Mouse (Mus musculus): ENCODE results near the gene Ttll11.

Gene Ttll11

DNA sequence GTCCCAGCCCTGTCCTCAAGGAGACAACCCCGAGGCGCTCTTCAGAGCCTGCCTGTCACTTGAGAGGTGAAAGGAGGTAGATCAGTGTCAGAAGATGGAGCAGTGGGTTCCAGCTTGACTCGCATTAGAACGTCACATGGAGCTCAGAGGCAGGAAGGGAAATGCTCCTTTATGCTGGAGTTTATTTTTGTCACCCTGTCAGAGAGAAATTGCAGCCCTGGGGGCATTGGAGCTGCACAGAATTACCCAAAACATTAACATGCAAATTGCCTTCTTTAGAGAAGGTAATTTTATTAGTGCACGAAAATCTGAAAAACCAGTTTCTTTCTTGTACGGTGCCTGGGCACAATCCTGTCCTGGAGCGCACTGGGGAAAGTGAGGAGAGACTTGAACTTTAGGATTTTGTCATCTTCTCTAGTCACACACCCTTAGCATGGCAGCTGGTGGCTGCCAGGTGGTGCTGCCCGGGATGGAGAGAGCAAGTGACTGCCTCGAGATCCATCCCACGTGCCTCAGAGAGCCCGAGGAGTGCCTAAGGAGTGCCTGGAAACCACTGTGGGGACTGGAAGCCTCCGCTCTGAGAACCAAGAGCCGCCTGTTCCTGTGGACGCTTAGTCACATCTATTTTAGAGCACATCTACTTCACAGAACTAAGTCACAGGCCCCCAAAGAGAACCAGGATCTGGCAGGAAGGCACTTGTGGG, 211.7 kb downstream of the Ttll11 start:
- no peak for DNase-seq (ENCODE audit: low spot score in 2 of 2)

DNA sequence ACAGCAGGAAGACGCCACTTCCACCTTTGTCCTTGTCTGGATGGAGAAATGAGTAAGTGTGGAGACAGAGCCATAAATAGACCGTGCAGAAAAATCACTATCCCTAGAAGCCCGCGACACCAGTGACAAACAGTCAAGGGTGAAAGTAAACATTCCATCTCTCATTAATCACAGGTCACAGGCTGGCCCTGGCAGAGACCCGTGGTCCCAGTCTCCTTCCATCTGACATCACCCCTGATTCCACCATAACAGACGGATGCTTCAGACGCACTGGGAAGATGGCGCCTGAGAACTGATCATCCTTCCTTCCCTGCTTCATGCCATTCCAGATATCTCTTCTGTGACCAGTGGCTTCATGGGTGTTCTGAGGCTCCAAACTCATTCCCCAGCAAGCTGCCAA, 215.4 kb downstream of the Ttll11 start:
- DNase-seq (ENCODE audit: low spot score in 2 of 2), result no peak

DNA sequence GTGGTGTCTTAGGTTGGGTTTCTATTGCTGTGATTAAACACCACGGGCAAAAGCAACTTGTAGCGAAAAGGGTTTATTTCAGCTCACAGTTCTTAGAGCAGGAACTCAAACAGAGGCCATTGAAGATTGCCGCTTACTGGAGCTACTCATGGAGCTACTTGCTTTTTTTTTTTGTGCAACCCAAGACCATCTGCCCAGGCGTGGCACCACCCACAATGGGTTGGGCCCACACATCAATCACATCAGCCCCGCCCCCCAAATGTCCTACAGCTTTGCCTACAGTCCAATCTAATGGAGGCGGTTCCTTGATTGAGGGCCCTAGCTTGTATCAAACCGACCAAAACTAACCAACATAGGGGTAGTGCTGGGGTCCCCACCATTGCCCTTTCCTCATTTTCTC, 215.9 kb downstream of the Ttll11 start:
- DNase-seq (ENCODE audit: low spot score in 2 of 2), result no peak

DNA sequence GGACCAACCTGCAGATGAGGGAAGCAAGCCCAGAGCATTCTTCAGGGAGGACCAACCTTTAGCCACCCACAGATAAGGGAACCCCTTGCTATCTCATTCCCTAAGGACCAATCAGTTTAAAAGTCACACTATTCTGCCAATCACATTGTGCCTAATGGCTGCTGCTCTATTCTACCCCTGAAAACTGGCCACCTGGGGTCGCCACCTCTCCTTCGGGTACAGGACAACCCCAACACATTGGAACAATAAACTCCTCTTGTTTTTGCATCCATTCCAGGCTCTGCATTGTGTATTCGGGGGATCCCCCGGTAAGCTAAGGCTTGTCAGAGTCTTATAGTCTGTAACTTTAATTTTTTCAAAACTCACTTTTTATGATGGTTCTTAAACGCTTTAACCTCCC, 218.3 kb downstream of the Ttll11 start:
- DNase-seq (ENCODE audit: low spot score in 2 of 2), result no peak

DNA sequence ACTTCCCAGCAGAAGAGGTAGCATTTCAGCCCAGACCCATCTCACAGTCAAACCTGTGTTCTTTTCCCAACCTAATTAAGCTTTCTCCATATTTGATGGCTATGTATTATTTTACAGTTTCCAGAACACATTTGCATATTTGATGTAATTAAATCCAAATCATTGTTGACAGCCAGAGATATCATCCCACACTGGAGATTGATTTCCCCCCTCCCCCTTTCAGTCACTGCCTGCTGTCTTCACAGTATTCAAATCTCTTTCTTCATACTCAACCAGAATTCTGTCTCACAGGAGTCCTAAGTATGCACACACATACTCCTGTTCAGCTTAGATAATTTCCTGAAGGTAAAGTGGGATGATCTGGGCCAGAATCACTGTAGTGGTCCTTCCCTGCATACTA, 218.8 kb downstream of the Ttll11 start:
- DNase-seq (ENCODE audit: low spot score in 2 of 2), result no peak

DNA sequence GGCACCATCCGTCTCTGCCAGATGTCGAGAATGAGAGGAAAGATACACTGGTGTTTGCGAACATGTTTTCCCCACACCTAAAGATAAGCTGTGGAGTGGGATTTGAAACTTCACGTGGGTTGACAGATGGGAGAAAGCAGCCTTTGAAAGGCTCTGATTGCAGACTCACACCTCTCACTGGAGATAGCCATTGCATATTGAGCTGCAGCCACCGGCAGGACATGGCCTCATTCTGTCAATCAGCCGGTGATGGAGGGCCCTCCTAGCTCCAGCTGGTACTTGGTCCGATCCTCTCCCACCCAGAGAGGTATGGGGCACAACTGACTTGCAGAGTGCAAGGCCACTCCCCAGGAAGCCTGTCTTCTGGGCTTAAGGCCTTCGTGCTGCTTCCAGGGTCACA, 219.4 kb downstream of the Ttll11 start:
- DNase-seq (ENCODE audit: low spot score in 2 of 2), result no peak

DNA sequence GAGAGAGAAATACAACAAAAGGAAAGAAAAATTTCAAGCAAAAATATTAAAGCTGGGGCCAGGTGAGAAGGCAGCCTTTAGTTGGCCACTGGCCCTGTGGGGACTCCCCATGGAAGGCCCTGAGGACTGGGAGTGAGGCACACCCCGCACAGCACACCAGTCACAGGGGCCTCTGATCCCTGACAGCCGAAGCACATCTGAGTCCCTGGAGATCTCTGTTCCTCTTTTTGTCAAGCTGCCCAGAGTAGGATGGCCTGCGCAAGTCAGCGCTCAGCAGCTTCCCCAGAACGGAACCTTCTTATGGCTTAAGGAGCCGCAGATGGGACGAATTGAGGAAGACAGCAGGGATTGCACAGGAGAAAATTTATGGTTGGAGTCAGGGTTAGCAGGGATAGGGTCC, 223.2 kb downstream of the Ttll11 start:
- DNase-seq (ENCODE audit: low spot score in 2 of 2), result no peak

DNA sequence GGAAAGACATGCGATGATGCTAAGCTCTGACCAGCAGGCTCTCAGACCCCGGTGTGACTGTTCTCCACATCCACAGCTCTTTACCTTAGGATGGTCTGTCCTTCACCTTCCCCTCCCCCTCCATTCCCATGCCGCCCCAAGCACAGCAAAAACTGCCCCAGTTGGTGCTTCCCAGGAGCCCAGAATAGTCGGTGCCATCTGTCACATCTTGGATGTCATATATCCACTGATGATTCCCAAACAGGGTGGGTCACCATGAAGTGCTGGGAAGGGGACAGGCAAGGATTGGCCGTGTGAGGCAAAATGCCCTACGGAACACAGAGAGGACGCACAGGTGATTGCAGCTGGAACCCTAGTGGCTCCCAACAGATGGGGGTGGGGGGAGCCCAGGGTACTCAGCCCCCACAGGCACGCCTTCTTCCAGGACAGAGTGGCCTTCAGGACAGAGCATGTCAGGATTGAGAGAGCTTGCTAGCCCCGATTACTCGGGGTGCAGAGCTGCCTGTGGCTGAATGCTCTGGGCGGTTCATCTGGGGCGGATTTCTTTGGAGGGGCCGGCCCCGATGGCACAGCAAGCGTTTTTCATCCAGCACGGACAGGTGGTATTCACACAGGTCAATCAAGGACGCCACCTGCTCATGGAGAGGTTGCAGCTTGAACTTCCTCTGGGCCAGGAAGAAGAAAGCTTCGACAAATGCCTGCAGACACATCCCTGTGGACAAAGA, 227.8 kb downstream of the Ttll11 start:
- no peak for DNase-seq (ENCODE audit: low spot score in 2 of 2)

DNA sequence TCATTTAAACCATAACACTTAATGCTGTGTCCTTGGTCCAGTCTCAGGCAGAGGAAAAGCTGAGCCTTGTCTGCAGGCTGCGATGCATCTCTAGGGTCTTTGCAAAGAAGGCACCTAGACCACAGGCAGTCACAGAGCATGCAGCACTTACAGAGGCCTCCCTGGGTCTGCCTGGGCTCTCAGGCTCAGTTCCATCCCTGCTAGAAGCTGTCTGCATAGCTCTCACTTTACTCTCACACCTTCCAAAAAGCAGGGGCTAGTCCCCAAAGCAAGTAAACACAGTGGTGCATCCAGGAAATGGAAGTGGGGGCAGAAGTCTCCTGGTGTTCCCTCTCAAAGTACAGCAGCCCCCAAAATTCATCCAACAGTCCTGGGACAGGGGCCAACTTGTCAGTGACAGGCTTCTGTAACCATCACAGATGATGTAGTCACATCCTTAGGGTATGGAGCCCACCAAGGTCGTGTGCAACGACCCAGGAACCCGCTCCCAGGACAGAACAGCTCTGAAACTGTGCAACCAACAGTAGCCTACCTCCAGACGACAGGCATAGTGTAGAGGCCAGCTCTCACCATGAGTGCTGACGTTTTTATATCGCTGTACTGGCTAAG, 229.1 kb downstream of the Ttll11 start:
- DNase-seq (ENCODE audit: low spot score in 2 of 2), result no peak

DNA sequence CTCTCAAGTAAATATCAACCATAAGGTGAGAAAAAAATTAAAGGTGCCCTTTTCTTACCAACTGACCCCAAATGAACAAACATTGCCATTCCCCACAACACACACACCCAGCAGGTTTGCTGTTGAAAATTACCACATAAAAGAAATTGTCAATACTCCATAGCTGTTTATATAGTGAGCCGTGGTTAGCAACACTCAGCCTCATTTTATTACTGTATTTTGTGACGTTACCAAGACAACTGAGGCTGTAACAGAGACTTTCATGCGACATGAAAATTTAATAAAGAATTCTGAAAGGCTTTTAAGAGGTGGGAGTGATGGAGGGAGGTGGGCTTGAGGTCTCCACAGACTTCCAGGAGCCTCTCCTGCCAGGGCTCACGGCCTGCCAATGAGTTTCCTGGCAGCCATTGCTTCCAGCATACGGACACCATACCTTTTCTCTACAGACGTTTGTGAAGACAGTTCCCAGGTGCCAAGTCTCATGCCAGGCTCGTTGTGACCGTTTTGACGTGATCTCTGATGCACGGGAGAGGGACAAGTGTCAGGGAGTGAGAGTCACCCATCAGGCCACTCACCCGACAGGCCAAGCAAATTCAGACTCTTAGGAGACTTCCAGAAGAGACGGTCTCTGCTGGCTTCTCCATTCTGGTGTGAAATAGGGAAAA, 232.2 kb downstream of the Ttll11 start:
- no peak for DNase-seq (ENCODE audit: low spot score in 2 of 2)

DNA sequence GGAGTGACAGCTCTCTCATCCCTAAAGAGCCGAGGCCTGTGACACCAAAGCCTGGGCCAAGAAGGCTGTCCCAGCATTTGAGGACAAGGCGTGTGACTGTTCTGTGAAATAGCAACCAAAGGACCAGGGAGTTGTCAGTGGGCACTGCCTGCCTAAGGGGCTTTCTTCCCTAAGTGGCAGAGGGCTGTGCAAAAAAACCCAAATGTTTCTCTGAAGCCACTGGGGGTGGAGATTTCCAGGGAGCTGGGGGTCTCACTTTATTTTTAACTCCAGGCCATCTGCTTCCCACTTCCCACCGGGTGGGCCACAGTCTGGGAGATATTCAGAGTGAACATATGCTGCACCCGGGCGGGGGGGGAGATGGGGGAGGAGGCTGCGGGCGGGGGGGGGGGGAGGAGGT, 233.1 kb downstream of the Ttll11 start:
- no peak for DNase-seq (ENCODE audit: low spot score in 2 of 2)

DNA sequence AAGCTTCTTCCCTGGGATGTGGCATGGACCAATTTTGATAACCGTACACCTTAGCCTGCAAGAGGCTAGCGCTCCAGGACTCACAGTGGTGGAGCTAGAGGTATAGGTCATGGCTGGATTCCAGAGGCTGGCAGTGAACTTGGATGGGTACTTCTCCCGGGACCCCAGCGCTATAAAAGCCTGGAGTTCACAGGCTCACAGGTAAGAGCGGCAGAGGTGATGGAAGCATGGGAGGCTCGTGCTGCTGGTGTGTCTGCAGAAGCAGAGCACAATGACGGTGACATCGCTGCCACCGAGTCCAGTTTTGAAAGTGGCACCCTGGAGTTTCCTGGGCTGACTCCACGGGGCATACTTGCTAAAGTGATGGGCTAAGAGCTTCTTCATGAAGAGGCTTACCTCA, 233.8 kb downstream of the Ttll11 start:
- no peak for DNase-seq (ENCODE audit: low spot score in 2 of 2)

DNA sequence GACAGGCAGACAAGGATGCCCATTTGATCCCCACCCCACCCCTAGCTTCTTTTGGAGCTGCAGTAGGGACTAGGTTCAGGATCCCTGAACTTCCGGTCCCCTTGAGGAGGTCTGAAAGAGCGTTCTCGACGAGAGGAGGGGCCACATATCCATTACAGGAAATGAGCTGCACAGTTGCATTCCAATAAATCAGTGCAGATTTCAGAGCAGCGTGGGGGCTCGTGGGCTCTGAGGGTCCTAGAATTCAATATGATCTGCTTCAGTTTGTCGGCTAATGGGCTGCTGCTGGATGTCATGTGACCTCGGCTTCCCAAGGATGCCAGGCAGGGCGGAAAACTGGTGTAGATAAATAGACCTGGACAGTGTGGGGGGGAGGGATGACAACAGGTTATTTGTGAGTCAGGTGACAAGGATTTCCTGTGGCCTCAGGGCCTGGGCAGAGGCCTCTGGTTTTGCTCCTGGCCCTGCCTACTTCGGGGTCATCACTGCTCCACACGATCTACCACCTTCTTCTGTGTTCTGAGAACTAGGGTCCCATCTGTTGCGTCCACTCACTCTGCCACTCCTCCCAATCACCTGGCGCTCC, 240.0 kb downstream of the Ttll11 start:
- DNase-seq (ENCODE audit: low spot score in 2 of 2), result no peak

DNA sequence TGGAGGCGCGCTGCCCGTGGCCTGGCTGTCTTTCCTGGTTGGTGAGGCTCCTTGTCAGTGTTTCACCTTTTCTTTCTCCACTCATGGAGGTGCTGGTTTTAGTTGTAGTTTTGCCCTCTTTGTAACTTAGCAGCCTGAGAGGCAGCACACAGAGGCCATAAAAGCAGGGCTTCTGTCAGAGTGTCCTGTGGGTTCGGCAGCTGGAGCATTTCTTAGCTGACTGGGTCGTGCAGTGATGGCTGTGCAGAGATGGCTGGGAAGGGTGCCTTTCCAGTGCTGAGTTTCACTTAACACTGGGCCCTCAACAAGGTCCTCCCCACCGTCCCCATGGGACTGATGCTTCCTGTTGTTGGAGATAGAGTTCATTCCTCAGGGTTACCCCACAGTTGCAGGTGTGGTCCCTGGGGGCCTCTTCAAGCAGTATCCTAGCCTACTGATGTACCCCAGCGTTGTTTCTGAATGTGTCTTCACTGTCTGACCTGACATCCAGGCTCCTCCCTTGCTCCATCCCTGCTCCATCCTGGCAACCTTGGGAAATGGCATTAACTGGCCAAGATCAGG, 242.2 kb downstream of the Ttll11 start:
- no peak for DNase-seq (ENCODE audit: low spot score in 2 of 2)

DNA sequence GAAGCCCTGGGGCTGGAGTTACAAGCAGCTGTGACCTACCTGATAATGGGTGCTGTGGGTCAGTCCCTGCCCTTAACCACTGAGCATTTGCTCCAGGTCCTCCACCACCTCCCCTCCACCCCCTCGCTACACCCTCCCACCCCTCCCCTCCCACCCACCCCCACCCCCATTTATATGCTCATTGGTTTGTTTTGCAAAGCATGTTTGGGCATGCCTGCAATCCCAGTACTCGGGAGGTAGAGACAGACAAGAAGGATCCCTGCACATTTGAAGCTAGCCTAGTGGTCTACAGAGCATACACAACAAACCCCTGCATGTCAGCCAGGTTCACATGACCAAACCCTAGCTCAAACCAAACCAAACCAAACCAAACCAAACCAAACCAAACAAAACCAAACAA, 243.7 kb downstream of the Ttll11 start:
- no peak for DNase-seq (ENCODE audit: low spot score in 2 of 2)

DNA sequence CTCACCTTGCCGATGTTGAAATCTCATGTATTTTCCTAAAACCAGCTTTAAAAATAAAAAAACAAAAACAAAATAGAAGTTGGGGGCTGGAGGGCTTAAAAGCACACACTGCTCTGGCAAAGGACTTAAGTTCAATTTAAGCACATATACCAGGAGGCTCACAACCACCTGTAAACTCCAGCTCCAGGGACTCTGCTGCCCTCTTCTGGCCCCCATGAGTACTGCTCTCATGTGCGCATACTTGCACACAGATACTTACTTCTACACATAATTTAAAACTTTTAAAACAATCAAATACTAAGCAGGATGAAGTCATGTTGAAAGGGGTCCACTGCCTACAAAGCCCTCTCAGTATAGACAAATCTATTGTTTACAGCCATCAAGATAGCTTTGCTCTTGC, 244.7 kb downstream of the Ttll11 start:
- no peak for DNase-seq (ENCODE audit: low spot score in 2 of 2)

DNA sequence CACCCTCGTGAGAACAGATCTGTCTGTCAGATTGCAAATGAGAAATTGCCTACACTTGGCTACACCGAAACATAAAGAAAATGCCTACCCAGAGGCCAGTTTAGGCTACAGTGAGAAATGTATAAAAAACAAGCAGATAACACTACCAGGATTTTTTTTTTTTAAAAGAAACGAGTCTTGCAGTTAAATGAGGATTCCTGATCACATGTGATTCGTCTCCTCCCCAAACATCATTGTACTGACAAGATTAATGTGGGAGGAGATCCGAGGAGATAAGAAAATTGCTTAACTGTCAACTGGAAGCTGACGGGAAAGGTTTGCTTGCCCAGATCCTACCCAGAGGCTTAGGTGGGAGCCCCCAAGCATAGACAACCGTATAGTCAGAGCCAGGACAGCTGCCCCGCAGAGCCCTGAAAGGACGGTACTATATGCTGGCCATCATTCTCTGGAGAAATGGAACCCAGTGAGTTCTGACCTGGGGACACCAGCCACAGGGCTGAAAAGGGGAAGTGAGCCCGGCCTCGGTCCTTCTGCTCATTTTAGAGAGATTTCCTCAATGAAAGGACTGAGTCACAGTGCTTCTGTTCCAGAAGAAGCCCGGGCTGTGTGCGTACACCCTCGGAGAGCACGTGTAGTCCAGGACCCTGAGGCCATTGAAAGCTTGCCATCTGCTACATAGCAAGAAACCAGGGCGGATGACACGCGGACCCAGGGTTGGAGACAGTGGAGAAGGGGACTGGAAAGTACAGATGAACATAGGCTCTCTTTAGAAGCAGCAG, 247.9 kb downstream of the Ttll11 start:
- no peak for DNase-seq (ENCODE audit: low spot score in 2 of 2)

DNA sequence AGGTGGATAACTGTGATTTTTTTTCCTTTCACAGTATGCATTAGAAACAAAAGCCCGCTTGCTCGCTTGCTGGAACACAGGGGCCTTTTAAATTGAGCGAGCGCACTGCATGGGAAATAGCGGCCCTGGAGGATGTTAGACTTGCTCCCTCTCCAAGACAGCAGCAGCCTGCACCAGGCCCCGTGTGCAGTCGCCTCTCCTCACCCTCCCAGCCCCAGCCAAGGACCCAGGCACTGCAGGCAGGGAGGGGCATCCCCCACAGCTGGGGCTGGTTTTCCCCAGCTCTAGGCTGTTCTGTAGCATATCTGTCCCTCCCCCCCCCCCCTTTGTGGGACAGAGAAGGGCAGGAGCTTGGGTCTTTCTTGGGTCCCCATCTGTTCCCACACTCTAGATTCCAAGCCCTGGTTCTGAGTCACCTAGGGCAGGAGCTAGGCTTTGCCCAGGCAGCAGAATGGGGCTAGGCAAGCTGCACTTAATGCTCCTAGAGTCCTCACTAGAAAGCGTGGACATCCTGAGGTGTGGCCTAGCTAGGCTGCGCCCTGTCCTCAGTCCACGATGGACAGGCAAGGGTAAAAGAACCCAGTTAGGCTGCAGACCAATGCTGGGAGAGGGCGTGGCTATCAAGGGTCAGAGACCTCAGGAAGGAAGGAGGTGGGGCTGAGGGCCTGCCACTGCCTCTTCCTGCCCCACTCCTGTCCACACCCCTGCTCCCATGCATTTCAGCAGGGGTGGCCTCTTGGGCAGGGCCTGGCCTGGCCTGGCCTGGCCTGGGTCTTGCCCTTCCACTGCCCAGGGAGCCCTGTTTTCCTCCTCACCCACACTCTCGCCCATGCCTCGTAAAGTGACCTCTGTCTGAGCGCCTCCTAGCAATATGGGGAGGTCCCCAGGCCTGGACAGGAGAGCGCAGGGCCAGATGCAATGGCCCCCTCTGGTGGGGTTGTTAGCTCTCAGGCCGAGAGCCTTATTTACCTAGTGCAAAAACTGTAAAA, 250.3 kb downstream of the Ttll11 start:
- DNase-seq (ENCODE audit: low spot score in 2 of 2), result peak; percentile 37 to 53

DNA sequence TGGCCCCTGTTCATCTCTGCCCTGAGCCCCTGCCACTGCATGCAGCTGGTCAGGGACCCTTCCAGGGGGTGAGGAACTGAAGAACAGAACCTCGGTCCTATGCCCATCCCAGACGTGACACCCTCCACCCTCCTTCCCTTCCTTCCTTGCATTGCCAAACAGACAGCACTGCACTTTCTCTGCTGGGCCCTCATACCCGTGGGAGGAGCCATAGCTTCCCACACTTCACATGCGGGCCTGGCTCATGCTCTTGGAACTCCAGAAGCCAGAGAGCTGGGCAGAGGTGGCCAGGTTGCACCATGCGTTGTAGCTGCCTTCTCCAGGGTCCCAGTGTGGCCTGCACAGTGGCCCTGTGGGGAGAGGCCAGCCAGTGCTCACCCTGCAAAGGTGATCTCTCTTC, 251.1 kb downstream of the Ttll11 start:
- DNase-seq (ENCODE audit: low spot score in 2 of 2), result no peak

DNA sequence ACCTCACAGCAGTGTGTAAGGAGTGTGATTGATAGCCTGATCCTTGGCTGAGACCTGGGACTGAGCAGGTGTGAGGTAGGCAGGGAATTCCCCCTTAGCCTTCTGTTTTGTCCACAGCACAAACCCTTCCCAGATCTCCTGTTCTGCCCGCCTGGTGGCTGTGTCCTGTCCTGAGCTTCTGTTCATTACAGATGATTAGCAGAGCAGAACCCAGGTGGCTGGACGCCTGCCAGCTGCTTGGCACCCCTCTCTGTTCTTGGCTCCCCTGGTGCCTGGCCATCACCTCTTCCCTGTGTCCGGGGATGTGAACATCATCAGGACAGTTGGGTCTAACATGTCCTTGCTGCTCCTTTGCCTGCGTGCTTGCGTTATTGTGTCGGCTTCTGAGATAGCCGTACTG, 256.0 kb downstream of the Ttll11 start:
- DNase-seq (ENCODE audit: low spot score in 2 of 2), result no peak

Data from urinary bladder, adult 18-20 months (tissue).